Mouse (Mus musculus): Measurements from ENCODE around the gene Scnm1. TPM values are rescaled to one million over a fixed set of nuclear protein-coding genes. Genes with fewer than 3 reads are reported as not detected.

The Scnm1 gene
- total and polyA plus RNA-seq, 3 experiments = 50.5 to 59.2 (median 53.1) TPM

- Histone ChIP-seq H3K9me3 (replicated peaks; ENCODE audit: low read length) (peaks cover 8% of the 10 kb centered on the region), H3K4me1 (ENCODE audit: control insufficient read depth in 1 of 2, insufficient read depth in 2 of 2) (peaks cover 0 to 8% of the 10 kb centered on the region in 2 experiments; a peak in 1 of 4 replicates), H3K79me2 (replicated peaks; ENCODE audit: control insufficient read depth, extremely low read depth, insufficient read depth, poor library complexity, severe bottlenecking) (no peaks in the 10 kb centered on the region), H3K27me3 (replicated peaks) (peaks cover 22% of the 10 kb centered on the region), H3K4me3 (replicated peaks in 1 of 3; ENCODE audit: low read depth in 2 of 3, low read length in 2 of 3, poor library complexity in 1 of 3) (no peak overlapping the region), H3K4me2 (ENCODE audit: insufficient read depth, low read depth, poor library complexity, severe bottlenecking) (no peak overlapping the region), H3K27ac (ENCODE audit: insufficient read depth, low read depth) (no peak overlapping the region), H3K36me3 (replicated peaks in 1 of 2; ENCODE audit: control insufficient read depth in 1 of 2, insufficient read depth in 1 of 2, low read length in 1 of 2) (no peaks in the 10 kb centered on the region), H3K9ac (ENCODE audit: insufficient read depth, low read depth) (no peak overlapping the region)
- no peak for DNase-seq (ENCODE audit: extremely low read depth)
- dilution Hi-C loops (cut with MboI; ENCODE audit: extremely low pct_ligation_motif_present, extremely low pct_unique_long_range_greater_than_20kb, low sequenced_read_pairs) (no loop called here), in situ Hi-C loops (cut with MboI; ENCODE audit: low pct_ligation_motif_present, low pct_unique_long_range_greater_than_20kb, low sequenced_read_pairs) (no loop called here)
- no peak for TF ChIP-seq ZNF384 (IDR thresholded peaks at IDR 0.05; ENCODE audit: low read depth, low read length)
- no peak for TF ChIP-seq PAX5 (IDR thresholded peaks at IDR 0.05; ENCODE audit: low read length)
- TF ChIP-seq ZC3H11A (IDR thresholded peaks at IDR 0.05; ENCODE audit: low read depth, low read length) = no peak
- TF ChIP-seq NRF1 (IDR thresholded peaks at IDR 0.05; ENCODE audit: low read depth, low read length) = no peak
- TF ChIP-seq GABPA (IDR thresholded peaks at IDR 0.05; ENCODE audit: insufficient replicate concordance, low read depth, low read length) = no peak
- TF ChIP-seq ZKSCAN1 (IDR thresholded peaks at IDR 0.05; ENCODE audit: borderline replicate concordance, low read depth, low read length) = no peak
- TF ChIP-seq RAD21 (IDR thresholded peaks at IDR 0.05; ENCODE audit: low read depth, low read length) = no peak
- no peak for TF ChIP-seq ELF1 (IDR thresholded peaks at IDR 0.05; ENCODE audit: low read depth, low read length)
- TF ChIP-seq POLR2AphosphoS2 (IDR thresholded peaks at IDR 0.05; ENCODE audit: low read depth, low read length) = no peak
- TF ChIP-seq USF1 (IDR thresholded peaks at IDR 0.05; ENCODE audit: low read depth, low read length) = no peak
These were observed 39.6 kb upstream of the Scnm1 start for GRCm38 (mm10) chr3:95173256-95173949.

GRCm38 (mm10) chr3:95172526-95173255 is 38.9 kb upstream of the Scnm1 start:
- dilution Hi-C loops (cut with MboI; ENCODE audit: extremely low pct_ligation_motif_present, extremely low pct_unique_long_range_greater_than_20kb, low sequenced_read_pairs) (no loop called here), in situ Hi-C loops (cut with MboI; ENCODE audit: low pct_ligation_motif_present, low pct_unique_long_range_greater_than_20kb, low sequenced_read_pairs) (no loop called here)
- H3K4me2 ChIP-seq (ENCODE audit: insufficient read depth, low read depth, poor library complexity, severe bottlenecking) = no peak overlapping the region
- no peak for TF ChIP-seq POLR2A (IDR thresholded peaks at IDR 0.05; ENCODE audit: low read depth, low read length)
- no peak for TF ChIP-seq CHD2 (IDR thresholded peaks at IDR 0.05; ENCODE audit: low read length)
- H3K27ac ChIP-seq (ENCODE audit: insufficient read depth, low read depth) = no peak overlapping the region
- H3K79me2 ChIP-seq (replicated peaks; ENCODE audit: control insufficient read depth, extremely low read depth, insufficient read depth, poor library complexity, severe bottlenecking) = no peaks in the 10 kb centered on the region
- H3K27me3 ChIP-seq (replicated peaks) = peaks cover 29% of the 10 kb centered on the region
- H3K36me3 ChIP-seq (replicated peaks in 1 of 2; ENCODE audit: control insufficient read depth in 1 of 2, insufficient read depth in 1 of 2, low read length in 1 of 2) = no peaks in the 10 kb centered on the region
- peaks cover 8% of the 10 kb centered on the region for H3K9me3 ChIP-seq (replicated peaks; ENCODE audit: low read length)
- peaks cover 0 to 8% of the 10 kb centered on the region in 2 experiments; a peak in 1 of 4 replicates for H3K4me1 ChIP-seq (ENCODE audit: control insufficient read depth in 1 of 2, insufficient read depth in 2 of 2)
- no peak for DNase-seq (ENCODE audit: extremely low read depth)
- H3K4me3 ChIP-seq (replicated peaks in 1 of 3; ENCODE audit: low read depth in 2 of 3, low read length in 2 of 3, poor library complexity in 1 of 3) = no peak overlapping the region
- H3K9ac ChIP-seq (ENCODE audit: insufficient read depth, low read depth) = no peak overlapping the region

Measured in CH12.LX (cell line).